In the genomic region with DNA sequence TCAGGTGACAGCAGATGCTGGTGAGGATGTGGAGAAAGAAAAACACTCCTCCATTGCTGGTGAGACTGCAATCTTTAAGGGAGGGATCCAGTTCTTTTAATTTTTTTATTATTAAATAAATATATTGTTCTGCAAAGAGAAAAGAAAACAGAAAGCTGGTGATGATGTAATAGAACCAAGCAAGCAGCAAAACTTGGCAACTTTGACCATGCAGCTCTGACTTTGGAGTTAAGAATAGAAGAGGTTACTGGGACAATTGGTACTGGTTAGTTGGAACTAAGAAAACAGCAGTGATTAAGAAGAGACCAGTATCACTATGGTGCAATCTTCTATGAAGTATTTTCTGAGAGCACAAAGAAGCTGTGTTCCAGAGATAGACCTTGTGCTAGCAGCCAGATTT, we compare ENCODE assay signal across 21 mouse cellular contexts.
"Had no signal": no experiment of that assay in that cellular context is flagged by ENCODE, and none has a peak within 500 bp of the region (broad histone marks: within the 10 kb centered on the region; RNA-seq: fewer than 3 reads in every experiment).

No protein-coding gene starts in this region.

- H3K27me3 ChIP-seq: kidney, embryonic 15.5 days; limb, embryonic 12.5 days; limb, embryonic 15.5 days; liver, embryonic 12.5 days; liver, embryonic 15.5 days; midbrain, embryonic 12.5 days; midbrain, embryonic 15.5 days; neural tube, embryonic 12.5 days; neural tube, embryonic 15.5 days had no signal

- H3K4me1 ChIP-seq: limb, embryonic 12.5 days; limb, embryonic 15.5 days; liver, embryonic 12.5 days; liver, embryonic 15.5 days; midbrain, embryonic 12.5 days; midbrain, embryonic 15.5 days; neural tube, embryonic 12.5 days had no signal

- H3K4me2 ChIP-seq: kidney, embryonic 15.5 days; limb, embryonic 12.5 days; limb, embryonic 15.5 days; liver, embryonic 12.5 days; liver, embryonic 15.5 days; midbrain, embryonic 12.5 days; midbrain, embryonic 15.5 days; neural tube, embryonic 12.5 days; neural tube, embryonic 15.5 days had no signal

- H3K36me3 ChIP-seq: kidney, embryonic 15.5 days; limb, embryonic 12.5 days; limb, embryonic 15.5 days; liver, embryonic 12.5 days; liver, embryonic 15.5 days; midbrain, embryonic 12.5 days; midbrain, embryonic 15.5 days; neural tube, embryonic 12.5 days; neural tube, embryonic 15.5 days had no signal

- H3K27ac ChIP-seq: kidney, embryonic 15.5 days; limb, embryonic 12.5 days; limb, embryonic 15.5 days; liver, embryonic 12.5 days; liver, embryonic 15.5 days; macrophage; midbrain, embryonic 12.5 days; midbrain, embryonic 15.5 days; neural tube, embryonic 12.5 days; neural tube, embryonic 15.5 days; stomach, postnatal 0 days had no signal

- H3K9ac ChIP-seq: kidney, embryonic 15.5 days; limb, embryonic 12.5 days; limb, embryonic 15.5 days; liver, embryonic 12.5 days; liver, embryonic 15.5 days; midbrain, embryonic 12.5 days; midbrain, embryonic 15.5 days; neural tube, embryonic 12.5 days; neural tube, embryonic 15.5 days had no signal

- DNase-seq: kidney, postnatal 10 days; kidney, postnatal 36 days; left cerebral cortex, postnatal 4 days; lung, adult 2 months; right cerebral cortex, adult 18-20 months; right cerebral cortex, postnatal 14 days; right cerebral cortex, postnatal 4 days; thymus, adult 2 months; thymus, postnatal 14 days; thymus, postnatal 4 days had no signal

- ATAC-seq: liver, embryonic 12.5 days; midbrain, embryonic 15.5 days had no signal

- H3K4me3 ChIP-seq: kidney, embryonic 15.5 days; limb, embryonic 12.5 days; limb, embryonic 15.5 days; liver, embryonic 12.5 days; liver, embryonic 15.5 days; midbrain, embryonic 12.5 days; midbrain, embryonic 15.5 days; neural tube, embryonic 12.5 days; neural tube, embryonic 15.5 days had no signal

- H3K9me3 ChIP-seq: kidney, embryonic 15.5 days; limb, embryonic 12.5 days; limb, embryonic 15.5 days; liver, embryonic 12.5 days; liver, embryonic 15.5 days; midbrain, embryonic 12.5 days; midbrain, embryonic 15.5 days; neural tube, embryonic 12.5 days; neural tube, embryonic 15.5 days had no signal
